Mouse (Mus musculus): ENCODE results near the gene Stxbp4. TPM values are rescaled to one million over a fixed set of nuclear protein-coding genes. Genes with fewer than 3 reads are reported as not detected.

Gene Stxbp4
- polyA plus RNA-seq, 1 experiment from 2014 or later, result 36.5 TPM

- WGBS, result 55% methylated on average over 13 of the region's 13 CpGs
- ATAC-seq (ENCODE audit: low FRiP score, low read depth), result no peak
These were observed 89.3 kb downstream of the Stxbp4 start for GRCm38 (mm10) chr11:90548560-90548959.

GRCm38 (mm10) chr11:90538636-90539263 lies 99.1 kb downstream of the Stxbp4 start:
- H3K4me1 ChIP-seq, result no peaks in the 10 kb centered on the region
- H3K36me3 ChIP-seq, result peaks cover 33% of the 10 kb centered on the region
- H3K9ac ChIP-seq, result no peak overlapping the region
- no peak overlapping the region for H3K4me3 ChIP-seq
- H3K27me3 ChIP-seq, result no peaks in the 10 kb centered on the region
- 94% methylated on average over 7 of the region's 7 CpGs for WGBS
- no peak for ATAC-seq (ENCODE audit: low FRiP score, low read depth)
- H3K27ac ChIP-seq, result no peak overlapping the region
- no peak overlapping the region for H3K4me2 ChIP-seq (replicated peaks)
- no peaks in the 10 kb centered on the region for H3K9me3 ChIP-seq

More at GRCm38 (mm10) chr11:90548560-90548959, 89.3 kb downstream of the Stxbp4 start:
- Histone ChIP-seq H3K9ac (no peak overlapping the region), H3K36me3 (peaks cover 22% of the 10 kb centered on the region), H3K4me3 (no peak overlapping the region), H3K27ac (no peak overlapping the region), H3K4me2 (replicated peaks) (no peak overlapping the region), H3K4me1 (no peaks in the 10 kb centered on the region), H3K27me3 (no peaks in the 10 kb centered on the region), H3K9me3 (no peaks in the 10 kb centered on the region)

- Histone ChIP-seq H3K27ac (no peak overlapping the region), H3K36me3 (peaks cover 46% of the 10 kb centered on the region), H3K9ac (no peak overlapping the region), H3K9me3 (no peaks in the 10 kb centered on the region), H3K4me3 (no peak overlapping the region), H3K4me1 (no peaks in the 10 kb centered on the region), H3K27me3 (no peaks in the 10 kb centered on the region), H3K4me2 (replicated peaks) (no peak overlapping the region)
- ATAC-seq (ENCODE audit: low FRiP score, low read depth), result no peak
- 90% methylated on average over 2 of the region's 2 CpGs for WGBS
These were observed 112.6 kb downstream of the Stxbp4 start for GRCm38 (mm10) chr11:90525311-90525710.

GRCm38 (mm10) chr11:90521040-90521439 lies 116.8 kb downstream of the Stxbp4 start:
- 59% methylated on average over 8 of the region's 8 CpGs for WGBS
- Histone ChIP-seq H3K4me2 (replicated peaks) (no peak overlapping the region), H3K4me3 (no peak overlapping the region), H3K4me1 (no peaks in the 10 kb centered on the region), H3K9me3 (no peaks in the 10 kb centered on the region), H3K27ac (no peak overlapping the region), H3K36me3 (peaks cover 39% of the 10 kb centered on the region), H3K9ac (no peak overlapping the region), H3K27me3 (no peaks in the 10 kb centered on the region)
- ATAC-seq (ENCODE audit: low FRiP score, low read depth), result no peak

GRCm38 (mm10) chr11:90517750-90518149 lies 120.1 kb downstream of the Stxbp4 start:
- Histone ChIP-seq H3K27ac (no peak overlapping the region), H3K4me2 (replicated peaks) (no peak overlapping the region), H3K9ac (no peak overlapping the region), H3K4me1 (no peaks in the 10 kb centered on the region), H3K4me3 (no peak overlapping the region), H3K9me3 (no peaks in the 10 kb centered on the region), H3K27me3 (no peaks in the 10 kb centered on the region), H3K36me3 (peaks cover 32% of the 10 kb centered on the region)
- ATAC-seq (ENCODE audit: low FRiP score, low read depth), result no peak
- WGBS, result 70% methylated on average over 1 of the region's 1 CpGs

- WGBS, result 81% methylated on average over 5 of the region's 5 CpGs
- H3K9ac ChIP-seq, result no peak overlapping the region
- no peak overlapping the region for H3K27ac ChIP-seq
- peaks cover 13% of the 10 kb centered on the region for H3K36me3 ChIP-seq
- H3K4me2 ChIP-seq (replicated peaks), result no peak overlapping the region
- no peaks in the 10 kb centered on the region for H3K4me1 ChIP-seq
- H3K9me3 ChIP-seq, result no peaks in the 10 kb centered on the region
- no peak for ATAC-seq (ENCODE audit: low FRiP score, low read depth)
- no peaks in the 10 kb centered on the region for H3K27me3 ChIP-seq
- no peak overlapping the region for H3K4me3 ChIP-seq
These were observed 125.2 kb downstream of the Stxbp4 start for GRCm38 (mm10) chr11:90512538-90513219.

- Histone ChIP-seq H3K27me3 (no peaks in the 10 kb centered on the region), H3K4me1 (no peaks in the 10 kb centered on the region), H3K9me3 (no peaks in the 10 kb centered on the region), H3K4me3 (no peak overlapping the region), H3K9ac (no peak overlapping the region), H3K27ac (no peak overlapping the region), H3K36me3 (peaks cover 16% of the 10 kb centered on the region), H3K4me2 (replicated peaks) (no peak overlapping the region)
- ATAC-seq (ENCODE audit: low FRiP score, low read depth), result no peak
- WGBS, result 69% methylated on average over 4 of the region's 4 CpGs
These were observed 136.0 kb downstream of the Stxbp4 start for GRCm38 (mm10) chr11:90501846-90502245.

- WGBS, result 94% methylated on average over 6 of the region's 6 CpGs
- Histone ChIP-seq H3K27me3 (no peaks in the 10 kb centered on the region), H3K27ac (no peak overlapping the region), H3K4me3 (no peak overlapping the region), H3K9ac (no peak overlapping the region), H3K36me3 (peaks cover 14% of the 10 kb centered on the region; the same call in 1 of the 2 replicates), H3K4me2 (replicated peaks) (no peak overlapping the region), H3K9me3 (no peaks in the 10 kb centered on the region), H3K4me1 (no peaks in the 10 kb centered on the region)
- no peak for ATAC-seq (ENCODE audit: low FRiP score, low read depth)
These were observed 138.0 kb downstream of the Stxbp4 start for GRCm38 (mm10) chr11:90499918-90500317.

- H3K9ac ChIP-seq, result no peak overlapping the region
- no peak for ATAC-seq (ENCODE audit: low FRiP score, low read depth)
- no peak overlapping the region for H3K4me2 ChIP-seq (replicated peaks)
- H3K27me3 ChIP-seq, result no peaks in the 10 kb centered on the region
- H3K27ac ChIP-seq, result no peak overlapping the region
- H3K4me1 ChIP-seq, result no peaks in the 10 kb centered on the region
- H3K36me3 ChIP-seq, result peaks cover 23% of the 10 kb centered on the region
- no peak overlapping the region for H3K4me3 ChIP-seq
- 64% methylated on average over 5 of the region's 5 CpGs for WGBS
- H3K9me3 ChIP-seq, result no peaks in the 10 kb centered on the region
These were observed 139.4 kb downstream of the Stxbp4 start for GRCm38 (mm10) chr11:90498461-90498860.

- whole genome bisulfite sequencing, result 65% methylated on average over 1 of the region's 1 CpGs
- ATAC-seq (ENCODE audit: low FRiP score, low read depth), result no peak
- Histone ChIP-seq H3K36me3 (peaks cover 38% of the 10 kb centered on the region), H3K4me2 (replicated peaks) (no peak overlapping the region), H3K27me3 (no peaks in the 10 kb centered on the region), H3K9ac (no peak overlapping the region), H3K4me3 (no peak overlapping the region), H3K27ac (no peak overlapping the region), H3K4me1 (no peaks in the 10 kb centered on the region), H3K9me3 (no peaks in the 10 kb centered on the region)
These were observed 142.9 kb downstream of the Stxbp4 start for GRCm38 (mm10) chr11:90494981-90495380.

- Histone ChIP-seq H3K27me3 (no peaks in the 10 kb centered on the region), H3K36me3 (peaks cover 48% of the 10 kb centered on the region), H3K9me3 (0 out of 2 replicates have a peak, but pooled peaks cover 3% of the 10 kb centered on the region), H3K27ac (no peak overlapping the region), H3K4me1 (no peaks in the 10 kb centered on the region), H3K4me3 (no peak overlapping the region), H3K9ac (no peak overlapping the region), H3K4me2 (replicated peaks) (no peak overlapping the region)
- no peak for ATAC-seq (ENCODE audit: low FRiP score, low read depth)
- WGBS, result 93% methylated on average over 4 of the region's 4 CpGs
These were observed 145.4 kb downstream of the Stxbp4 start for GRCm38 (mm10) chr11:90492511-90492910.

GRCm38 (mm10) chr11:90489166-90489565 lies 148.7 kb downstream of the Stxbp4 start:
- Histone ChIP-seq H3K9ac (no peak overlapping the region), H3K27ac (no peak overlapping the region), H3K4me1 (no peaks in the 10 kb centered on the region), H3K9me3 (0 out of 2 replicates have a peak, but pooled peaks cover 8% of the 10 kb centered on the region), H3K4me3 (no peak overlapping the region), H3K4me2 (replicated peaks) (no peak overlapping the region), H3K27me3 (no peaks in the 10 kb centered on the region), H3K36me3 (peaks cover 48% of the 10 kb centered on the region)
- ATAC-seq (ENCODE audit: low FRiP score, low read depth), result no peak
- 93% methylated on average over 10 of the region's 10 CpGs for WGBS

Data from limb, embryonic 13.5 days (tissue).